Mouse (Mus musculus): ENCODE results near the gene Zfp618.

GRCm38 (mm10) chr4:63031240-63031639, 65.9 kb downstream of the Zfp618 start:
- TF ChIP-seq CTCF (IDR thresholded peaks at IDR 0.05; ENCODE audit: extremely low read depth, insufficient read length, insufficient replicate concordance, low read depth, low read length) (no peak), POLR2A (IDR thresholded peaks at IDR 0.05; ENCODE audit: low read depth, low read length) (no peak)

Data from small intestine, adult 2 months (tissue).